Mouse (Mus musculus) ES-Bruce4 (cell line): ENCODE results near the gene Tcp10a. TPM values are rescaled to one million over a fixed set of nuclear protein-coding genes. Genes with fewer than 3 reads are reported as not detected.

Experiments used
- polyA plus RNA-seq: library from polyadenylated mRNA; stranded (reverse); fragments of >200 nt; gene quantifications from 2 replicates; pipeline ENCODE4 v1.2.4, GENCODE M21; 2011; ENCODE audit warnings: low read depth; ENCODE audit not compliant: missing spikeins, insufficient read depth, insufficient read length

Tcp10a gene
- polyA plus RNA-seq, 1 experiment: 0.27 TPM

Other genes starting within 250 kb of the Tcp10a start
- gene Rps6ka2, start 154.5 kb upstream of the Tcp10a start, polyA plus RNA-seq: 22.1 and 26.6 TPM in 2 replicates
- not detected in 2 replicates for gene Ttll2, start 28.1 kb downstream of the Tcp10a start, polyA plus RNA-seq
- gene Gm49630, start 47.3 kb downstream of the Tcp10a start, polyA plus RNA-seq: not detected in 2 replicates
- not detected in 2 replicates for gene Unc93a2, start 60.8 kb downstream of the Tcp10a start, polyA plus RNA-seq